Mouse (Mus musculus) intestine, embryonic 16.5 days (tissue): ENCODE measurements around the gene Timm17b. TPM values are rescaled to one million over a fixed set of nuclear protein-coding genes. Genes with fewer than 3 reads are reported as not detected.
A peak's percentile ranks its signal among the peaks of the same experiment; 100 is the strongest.
"Not testable (repeated sequence)": the region's sequence is repeated elsewhere in the genome, so short reads cannot be mapped to it uniquely, and the experiment has no call there.

ENCODE experiments used
- ATAC-seq: fragments of 200-750 bp; cut with Nextera tagmentation; 2 replicates; pipeline ENCODE4 v1.8.0; 2017; ENCODE audit warnings: moderate TSS enrichment, moderate library complexity
- H3K27ac ChIP-seq: fragments of 300-500 bp; sonication (generic); 2 replicates; pipeline ENCODE4 v1.5.1; 2014; ENCODE audit warnings: mild to moderate bottlenecking, low read length
- H3K27me3 ChIP-seq: fragments of 300-500 bp; sonication (generic); replicated peaks from 2 replicates; pipeline ENCODE4 v1.6.1; 2014; ENCODE audit warnings: low read length, control low read depth, mixed read lengths; ENCODE audit not compliant: control insufficient read depth, insufficient read depth
- H3K36me3 ChIP-seq: fragments of 300-500 bp; sonication (generic); 2 replicates; pipeline ENCODE4 v1.6.1; 2014; ENCODE audit warnings: low read length, control low read depth; ENCODE audit not compliant: control insufficient read depth, insufficient read depth
- H3K4me1 ChIP-seq: fragments of 300-500 bp; sonication (generic); 2 replicates; pipeline ENCODE4 v1.6.1; 2014; ENCODE audit warnings: low read length, control low read depth, mixed read lengths; ENCODE audit not compliant: control insufficient read depth, insufficient read depth
- H3K4me2 ChIP-seq: fragments of 300-500 bp; sonication (generic); 2 replicates; pipeline ENCODE4 v1.6.1; 2014; ENCODE audit warnings: low read depth, low read length, control low read depth
- H3K4me3 ChIP-seq: fragments of 300-500 bp; sonication (generic); 2 replicates; pipeline ENCODE4 v1.5.1; 2014; ENCODE audit warnings: mild to moderate bottlenecking, low read length
- H3K9ac ChIP-seq: fragments of 300-500 bp; sonication (generic); 2 replicates; pipeline ENCODE4 v1.6.1; 2014; ENCODE audit warnings: low read depth, low read length
- H3K9me3 ChIP-seq: fragments of 300-500 bp; sonication (generic); 2 replicates; pipeline ENCODE4 v1.6.1; 2016; ENCODE audit warnings: low read length, control low read depth; ENCODE audit not compliant: control insufficient read depth
- WGBS: fragments of 180-500 bp; shearing (Covaris S2); extraction: QIAGEN DNeasy Blood & Tissue Kit; methylation state at CpG from one replicate; pipeline ENCODE4 v1.1.7; 2014; 5-methylcytosine and 5-hydroxymethylcytosine counted together
- polyA plus RNA-seq: library from polyadenylated mRNA; unstranded; fragments of >200 nt; fragmentation: Nextera tagmentation; extraction: Ambion mirVana; gene quantifications from 2 replicates; pipeline ENCODE4 v1.2.1, GENCODE M21; 2015

The Timm17b gene
- polyA plus RNA-seq, 1 experiment from 2014 or later, result 141 TPM

- Histone ChIP-seq H3K27ac (no peak overlapping the region), H3K4me1 (no peaks in the 10 kb centered on the region), H3K9me3 (no peaks in the 10 kb centered on the region), H3K36me3 (no peaks in the 10 kb centered on the region), H3K27me3 (no peaks in the 10 kb centered on the region), H3K4me2 (no peak overlapping the region), H3K4me3 (no peak overlapping the region), H3K9ac (no peak overlapping the region)
- WGBS, result 51% methylated on average over 6 of the region's 6 CpGs
- no peak for ATAC-seq
Observed at GRCm38 (mm10) chrX:7910473-7910872, 11.3 kb downstream of the Timm17b start.

GRCm38 (mm10) chrX:7915669-7916068 is 16.5 kb downstream of the Timm17b start:
- H3K9ac ChIP-seq, H3K9me3 ChIP-seq, H3K4me3 ChIP-seq, ATAC-seq, H3K4me2 ChIP-seq, H3K36me3 ChIP-seq, H3K27ac ChIP-seq, H3K27me3 ChIP-seq, H3K4me1 ChIP-seq: not testable (repeated sequence)
- WGBS, result 29% methylated on average over 3 of the region's 3 CpGs

- not testable (repeated sequence) for H3K4me1 ChIP-seq, H3K36me3 ChIP-seq, H3K27ac ChIP-seq, H3K4me3 ChIP-seq, ATAC-seq, H3K9me3 ChIP-seq, H3K9ac ChIP-seq, H3K4me2 ChIP-seq
- 66% methylated on average over 6 of the region's 6 CpGs for WGBS
- H3K27me3 ChIP-seq, result peaks cover 15% of the 10 kb centered on the region
Observed at GRCm38 (mm10) chrX:7917960-7918359, 18.8 kb downstream of the Timm17b start.

GRCm38 (mm10) chrX:7919601-7920383 is 20.6 kb downstream of the Timm17b start, which contains the start of gene Pcsk1n:
Pcsk1n (plus strand) TSS chrX:7919822.
- no peak within 1 kb of the TSS for H3K27ac ChIP-seq
- no peaks in the 10 kb centered on the region for H3K9me3 ChIP-seq
- WGBS, result 15% methylated on average over 29 of the region's 40 CpGs
- ATAC-seq, result peak; percentile 44; the same call in 1 of the 2 replicates
- peaks cover 26% of the 10 kb centered on the region for H3K27me3 ChIP-seq
- no peaks in the 10 kb centered on the region for H3K36me3 ChIP-seq
- H3K4me2 ChIP-seq, result peak within 1 kb of the TSS; percentile 32; the same call in 1 of the 2 replicates
- H3K9ac ChIP-seq, result no peak within 1 kb of the TSS
- H3K4me3 ChIP-seq, result 0 out of 2 replicates have a peak within 1 kb of the TSS, but pooled peaks have one; percentile 5
- no peaks in the 10 kb centered on the region for H3K4me1 ChIP-seq

GRCm38 (mm10) chrX:7922032-7922431 is 22.9 kb downstream of the Timm17b start:
- H3K27me3 ChIP-seq, result peaks cover 30% of the 10 kb centered on the region
- H3K9me3 ChIP-seq, result no peaks in the 10 kb centered on the region
- no peaks in the 10 kb centered on the region for H3K36me3 ChIP-seq
- WGBS, result 5% methylated on average over 42 of the region's 48 CpGs
- H3K4me3 ChIP-seq, result peak overlapping the region; percentile 29
- no peak overlapping the region for H3K27ac ChIP-seq
- H3K4me2 ChIP-seq, result peak overlapping the region; percentile 47
- ATAC-seq, result 0 out of 2 replicates have a peak, but pooled peaks have one; percentile 55
- H3K9ac ChIP-seq, result 0 out of 2 replicates have a peak overlapping the region, but pooled peaks have one; percentile 24
- no peaks in the 10 kb centered on the region for H3K4me1 ChIP-seq

- Histone ChIP-seq H3K4me2 (no peak overlapping the region), H3K27me3 (peaks cover 36% of the 10 kb centered on the region), H3K4me3 (no peak overlapping the region), H3K9me3 (no peaks in the 10 kb centered on the region), H3K36me3 (no peaks in the 10 kb centered on the region), H3K4me1 (no peaks in the 10 kb centered on the region), H3K27ac (no peak overlapping the region), H3K9ac (no peak overlapping the region)
- WGBS, result 68% methylated on average over 6 of the region's 6 CpGs
- no peak for ATAC-seq
Observed at GRCm38 (mm10) chrX:7926266-7926665, 27.1 kb downstream of the Timm17b start.

GRCm38 (mm10) chrX:7927116-7927515 is 28.0 kb downstream of the Timm17b start:
- H3K9me3 ChIP-seq, result no peaks in the 10 kb centered on the region
- H3K27me3 ChIP-seq, result peaks cover 30% of the 10 kb centered on the region
- H3K4me2 ChIP-seq, result no peak overlapping the region
- ATAC-seq, result no peak
- WGBS, result 24% methylated on average over 10 of the region's 10 CpGs
- no peaks in the 10 kb centered on the region for H3K36me3 ChIP-seq
- H3K27ac ChIP-seq, result no peak overlapping the region
- H3K4me1 ChIP-seq, result no peaks in the 10 kb centered on the region
- H3K9ac ChIP-seq, result no peak overlapping the region
- no peak overlapping the region for H3K4me3 ChIP-seq

- H3K9ac ChIP-seq, result no peak within 1 kb of the TSS
- no peak within 1 kb of the TSS for H3K4me3 ChIP-seq
- no peaks in the 10 kb centered on the region for H3K4me1 ChIP-seq
- WGBS, result 20% methylated on average over 19 of the region's 19 CpGs
- no peak within 1 kb of the TSS for H3K4me2 ChIP-seq
- ATAC-seq, result no peak
- no peak within 1 kb of the TSS for H3K27ac ChIP-seq
- H3K36me3 ChIP-seq, result no peaks in the 10 kb centered on the region
- H3K9me3 ChIP-seq, result no peaks in the 10 kb centered on the region
- peaks cover 20% of the 10 kb centered on the region for H3K27me3 ChIP-seq
Observed at GRCm38 (mm10) chrX:7928270-7928790, 29.2 kb downstream of the Timm17b start, which contains the start of gene Eras. Eras (minus strand) TSS chrX:7928607.

- no peak for ATAC-seq
- Histone ChIP-seq H3K4me3 (no peak overlapping the region), H3K27ac (no peak overlapping the region), H3K27me3 (no peaks in the 10 kb centered on the region), H3K9ac (no peak overlapping the region), H3K9me3 (no peaks in the 10 kb centered on the region), H3K4me2 (no peak overlapping the region), H3K36me3 (no peaks in the 10 kb centered on the region), H3K4me1 (no peaks in the 10 kb centered on the region)
- WGBS, result 47% methylated on average over 10 of the region's 11 CpGs
Observed at GRCm38 (mm10) chrX:7936874-7937273, 37.7 kb downstream of the Timm17b start.
